Comparison of ENCODE assay signal across 20 mouse cellular contexts in the genomic region with DNA sequence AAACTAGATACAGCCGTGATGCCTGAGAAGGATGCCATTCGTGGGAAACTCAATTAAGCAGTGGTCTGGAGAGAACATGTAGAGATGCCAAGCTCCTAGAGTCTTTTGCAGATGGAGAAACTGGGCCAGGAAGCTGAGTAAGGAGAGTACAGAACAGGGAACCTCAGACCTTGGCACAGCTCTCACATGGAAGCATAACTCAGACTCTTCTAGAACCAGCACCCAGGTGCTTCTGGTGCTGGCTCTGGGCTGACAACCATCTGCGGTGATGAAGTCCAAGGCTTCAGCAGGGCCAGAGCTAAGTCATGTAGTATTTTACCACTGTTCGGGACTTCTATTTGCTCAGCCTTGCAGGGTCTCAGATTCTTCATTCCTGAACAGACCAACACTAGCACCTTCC.
A peak's percentile ranks its signal among the peaks of the same experiment; 100 is the strongest.
DNase-seq lines count a peak whose midpoint lies in the region; ATAC-seq lines count a peak whose summit lies in the region.
"Had no signal": no experiment of that assay in that cellular context is flagged by ENCODE, and none has a peak within 500 bp of the region (broad histone marks: within the 10 kb centered on the region; RNA-seq: fewer than 3 reads in every experiment).

No protein-coding gene starts in this region.

- no peak overlapping the region for H3K27ac ChIP-seq in hindbrain, embryonic 16.5 days (ENCODE audit: low read depth, low read length)
- H3K27ac ChIP-seq: forebrain, embryonic 10.5 days; heart, adult 2 months; heart, embryonic 13.5 days; limb, embryonic 15.5 days; liver, embryonic 14.5 days; midbrain, embryonic 12.5 days; neural tube, embryonic 15.5 days had no signal

- no peaks in the 10 kb centered on the region for H3K4me1 ChIP-seq in hindbrain, embryonic 16.5 days (ENCODE audit: control insufficient read depth, insufficient read depth, low read depth, low read length)
- H3K4me1 ChIP-seq: forebrain, embryonic 10.5 days; midbrain, embryonic 12.5 days; neural tube, embryonic 15.5 days had no signal

- no peaks in the 10 kb centered on the region for H3K36me3 ChIP-seq in hindbrain, embryonic 16.5 days (ENCODE audit: control insufficient read depth, insufficient read depth, low read length)
- H3K36me3 ChIP-seq: forebrain, embryonic 10.5 days; heart, embryonic 13.5 days; limb, embryonic 15.5 days; midbrain, embryonic 12.5 days; neural tube, embryonic 15.5 days had no signal

- whole genome bisulfite sequencing in hindbrain, embryonic 16.5 days = 95% methylated on average over 4 of the region's 4 CpGs

- no peak for DNase-seq in frontal cortex, postnatal 10 days (ENCODE audit: low spot score in 2 of 2)
- peak; percentile 48 for DNase-seq in layer of hippocampus, adult 9-11 months
- DNase-seq in layer of hippocampus, adult 11-12 months (ENCODE audit: low spot score) = no peak
- peak; percentile 48 for DNase-seq in right cerebral cortex, adult 18-20 months
- DNase-seq in right cerebral cortex, postnatal 4 days = no peak
- DNase-seq: cerebellum, adult 11 months; cerebellum, adult 9-11 months; kidney, postnatal 25 days; lung, embryonic 14.5 days; thymus, postnatal 25 days had no signal

- H3K9me3 ChIP-seq in hindbrain, embryonic 16.5 days (ENCODE audit: control insufficient read depth, low read length) = no peaks in the 10 kb centered on the region
- H3K9me3 ChIP-seq: forebrain, embryonic 10.5 days; heart, embryonic 13.5 days; limb, embryonic 15.5 days; midbrain, embryonic 12.5 days; neural tube, embryonic 15.5 days had no signal

- no peak overlapping the region for H3K9ac ChIP-seq in hindbrain, embryonic 16.5 days (ENCODE audit: low read depth, low read length)
- H3K9ac ChIP-seq: forebrain, postnatal 0 days; heart, embryonic 13.5 days; limb, embryonic 15.5 days; liver, embryonic 14.5 days; lung, embryonic 14.5 days; midbrain, embryonic 12.5 days; neural tube, embryonic 15.5 days had no signal

- H3K4me3 ChIP-seq in hindbrain, embryonic 16.5 days (ENCODE audit: low read length) = no peak overlapping the region
- H3K4me3 ChIP-seq: forebrain, embryonic 10.5 days; heart, adult 2 months; heart, embryonic 13.5 days; limb, embryonic 15.5 days; midbrain, embryonic 12.5 days; neural tube, embryonic 15.5 days had no signal

- no peaks in the 10 kb centered on the region for H3K27me3 ChIP-seq in hindbrain, embryonic 16.5 days (replicated peaks; ENCODE audit: control insufficient read depth, insufficient read depth, low read length)
- H3K27me3 ChIP-seq: limb, embryonic 15.5 days; midbrain, embryonic 12.5 days; neural tube, embryonic 15.5 days had no signal

- H3K4me2 ChIP-seq in hindbrain, embryonic 16.5 days (ENCODE audit: low read length) = no peak overlapping the region
- H3K4me2 ChIP-seq: heart, embryonic 13.5 days; limb, embryonic 15.5 days; lung, embryonic 14.5 days; midbrain, embryonic 12.5 days; neural tube, embryonic 15.5 days had no signal

- peak; percentile 58 for ATAC-seq in frontal cortex, adult (ENCODE audit: low TSS enrichment)
- no peak for ATAC-seq in hindbrain, embryonic 16.5 days

Comparison
In these comparisons a context has a peak if more than half of its experiments do, and no peak if none do; other contexts are left out.
1. DNase-seq: peak in layer of hippocampus, adult 9-11 months (single experiment) and right cerebral cortex, adult 18-20 months (single experiment); none in frontal cortex, postnatal 10 days (0 of 2), layer of hippocampus, adult 11-12 months (single experiment) and right cerebral cortex, postnatal 4 days (single experiment).